Mouse (Mus musculus) kidney, postnatal 4 days (tissue): ENCODE results near the gene Scarf1.

Source experiments
- DNase-seq, 2 experiments: peaks; one replicate each; pipeline ENCODE4 v3.0.0; 2021; ENCODE audit warnings: mixed read lengths in 2 of 2

Gene Scarf1

DNA sequence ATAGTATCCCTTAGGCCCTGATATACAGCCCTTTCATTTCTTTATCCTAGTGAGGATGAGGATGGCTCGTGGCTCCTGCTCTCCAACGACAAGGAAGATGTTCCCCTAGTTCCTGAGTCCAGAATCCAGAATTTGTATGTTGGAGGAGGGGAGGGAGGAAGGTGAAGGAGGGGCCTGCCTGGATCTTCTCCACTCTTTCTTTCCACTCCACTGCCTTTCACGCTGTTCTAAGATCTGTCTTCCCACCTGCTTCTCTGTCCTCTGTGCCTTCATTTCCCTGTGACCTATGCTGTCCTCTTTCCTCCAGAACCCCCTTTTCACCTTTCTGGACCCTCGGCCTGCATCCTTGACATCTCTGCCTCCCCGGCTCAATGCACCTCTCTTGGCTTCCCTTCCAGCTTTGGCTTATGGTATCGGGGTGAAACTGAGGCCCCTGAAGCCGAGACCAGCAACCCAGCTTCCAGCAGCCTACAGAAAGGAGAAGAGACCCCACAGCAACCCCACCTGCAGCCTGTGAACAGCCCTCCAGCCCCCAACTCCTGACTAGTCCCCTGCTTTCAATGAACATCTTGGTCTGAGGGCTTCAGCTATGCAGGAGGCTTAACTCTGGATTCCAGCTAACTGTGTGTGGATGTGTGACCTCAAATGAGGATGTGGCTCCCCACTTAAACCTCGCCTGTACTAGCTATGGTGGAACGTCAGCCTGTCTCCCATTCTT, 880 bp upstream of the Scarf1 start:
- DNase-seq, result no peak

DNA sequence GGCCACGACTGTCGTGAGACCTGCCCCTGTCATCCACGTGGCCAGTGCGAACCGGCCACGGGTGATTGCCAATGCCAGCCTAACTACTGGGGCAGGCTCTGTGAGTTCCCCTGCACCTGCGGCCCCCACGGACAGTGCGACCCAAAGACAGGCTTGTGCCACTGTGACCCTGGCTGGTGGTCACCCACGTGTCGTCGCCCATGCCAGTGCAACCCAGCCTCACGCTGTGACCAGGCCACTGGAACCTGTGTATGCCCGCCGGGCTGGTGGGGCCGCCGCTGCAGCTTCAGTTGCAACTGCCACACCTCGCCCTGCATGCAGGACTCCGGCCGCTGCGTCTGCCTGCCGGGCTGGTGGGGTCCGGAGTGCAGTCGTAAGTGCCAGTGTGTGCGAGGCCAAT, 1.8 kb downstream of the Scarf1 start:
- no peak for DNase-seq

GRCm38 (mm10) chr11:75519834-75520633, 6.7 kb downstream of the Scarf1 start:
- peak in 1 of 2 experiments; percentile 61 for DNase-seq

- DNase-seq, result no peak
These were observed 8.3 kb downstream of the Scarf1 start for GRCm38 (mm10) chr11:75521609-75522008.

DNA sequence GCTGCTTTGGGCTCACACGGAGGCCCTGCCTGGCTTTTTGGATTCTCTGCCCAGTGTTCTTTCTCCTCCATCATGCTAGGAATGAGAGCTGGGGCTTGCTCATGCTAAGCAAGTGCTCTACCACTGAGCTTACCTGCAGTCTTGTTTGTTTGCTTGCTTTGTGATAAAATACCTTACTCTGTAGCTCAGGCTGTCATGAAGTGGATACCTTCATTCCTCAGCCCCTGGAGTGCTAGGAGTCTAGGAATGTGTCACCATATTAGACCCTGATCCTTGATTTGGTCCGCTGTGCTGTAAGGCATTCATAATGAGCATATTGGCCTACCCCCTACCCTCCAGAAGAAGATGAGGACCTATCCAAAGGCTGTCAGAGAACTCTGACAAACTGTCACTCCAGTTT, 9.5 kb downstream of the Scarf1 start:
- DNase-seq, result no peak

GRCm38 (mm10) chr11:75525531-75526125, 12.3 kb downstream of the Scarf1 start:
- DNase-seq, result no peak

DNA sequence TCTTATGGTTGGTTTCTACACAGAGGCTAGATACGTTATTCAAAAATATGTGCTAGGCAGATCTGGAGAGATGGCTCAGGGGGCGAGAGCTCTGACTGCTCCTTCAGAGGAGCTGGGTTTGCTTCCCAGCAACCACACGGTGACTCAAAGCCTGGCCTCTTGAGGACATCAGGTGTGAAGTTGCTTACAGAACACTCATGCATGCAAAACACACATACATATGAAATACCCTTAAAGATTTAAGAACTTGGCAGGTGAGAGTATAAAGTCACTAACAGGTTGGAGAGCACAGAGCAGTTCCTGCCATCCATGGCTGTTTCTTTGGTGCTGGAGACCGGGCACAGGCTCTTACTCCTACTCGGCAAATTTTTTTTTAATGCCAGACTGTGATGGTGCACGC, 13.6 kb downstream of the Scarf1 start:
- no peak for DNase-seq

GRCm38 (mm10) chr11:75529771-75530170, 16.4 kb downstream of the Scarf1 start:
- no peak for DNase-seq

DNA sequence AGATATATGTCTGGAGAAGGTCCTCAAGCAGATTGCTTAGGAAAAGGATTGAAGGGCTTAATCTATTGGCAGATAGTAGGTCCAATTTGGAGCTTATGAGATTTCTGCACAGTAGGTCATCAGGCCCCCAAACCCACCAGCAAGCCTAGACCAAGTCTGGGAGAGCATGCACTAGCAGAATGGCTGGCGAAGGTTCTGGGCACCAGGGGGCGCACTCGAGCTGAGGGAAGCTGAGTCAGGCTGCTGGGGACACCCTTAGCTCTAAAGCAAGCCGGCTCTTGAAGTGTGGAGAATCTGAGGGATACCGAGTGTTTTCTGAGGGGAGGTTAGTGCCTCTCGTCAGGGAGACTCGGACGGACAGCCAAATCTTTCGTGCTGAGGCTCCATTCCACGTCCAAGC, 17.0 kb downstream of the Scarf1 start:
- peak; percentile 99 to 100 for DNase-seq

DNA sequence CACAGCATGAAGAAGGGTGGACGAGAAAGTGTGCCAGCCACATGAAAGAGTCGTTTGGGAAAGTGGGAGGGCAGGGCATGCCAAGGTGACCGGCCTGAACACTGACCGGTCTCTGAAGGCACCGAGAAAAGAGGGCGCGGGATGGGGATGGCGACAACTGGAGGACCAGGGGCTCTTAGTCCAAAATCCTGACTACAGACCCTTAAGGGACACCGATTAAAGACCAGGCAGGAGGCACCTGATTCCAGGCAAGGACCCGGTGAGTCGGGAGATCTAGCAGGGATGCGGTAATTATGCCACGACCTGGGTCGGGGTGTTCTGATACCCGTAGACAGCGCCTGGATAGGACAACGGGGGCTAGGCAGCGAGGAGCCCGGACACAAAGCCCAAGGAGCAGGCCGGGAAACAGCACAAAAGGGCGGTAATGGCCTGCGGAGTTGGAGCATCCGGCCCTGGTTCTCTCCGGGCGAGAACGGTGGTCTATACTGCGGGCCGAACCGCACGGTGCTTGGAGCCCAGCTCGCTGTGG, 17.6 kb downstream of the Scarf1 start:
- DNase-seq, result peak in 1 of 2 experiments; percentile 40

DNA sequence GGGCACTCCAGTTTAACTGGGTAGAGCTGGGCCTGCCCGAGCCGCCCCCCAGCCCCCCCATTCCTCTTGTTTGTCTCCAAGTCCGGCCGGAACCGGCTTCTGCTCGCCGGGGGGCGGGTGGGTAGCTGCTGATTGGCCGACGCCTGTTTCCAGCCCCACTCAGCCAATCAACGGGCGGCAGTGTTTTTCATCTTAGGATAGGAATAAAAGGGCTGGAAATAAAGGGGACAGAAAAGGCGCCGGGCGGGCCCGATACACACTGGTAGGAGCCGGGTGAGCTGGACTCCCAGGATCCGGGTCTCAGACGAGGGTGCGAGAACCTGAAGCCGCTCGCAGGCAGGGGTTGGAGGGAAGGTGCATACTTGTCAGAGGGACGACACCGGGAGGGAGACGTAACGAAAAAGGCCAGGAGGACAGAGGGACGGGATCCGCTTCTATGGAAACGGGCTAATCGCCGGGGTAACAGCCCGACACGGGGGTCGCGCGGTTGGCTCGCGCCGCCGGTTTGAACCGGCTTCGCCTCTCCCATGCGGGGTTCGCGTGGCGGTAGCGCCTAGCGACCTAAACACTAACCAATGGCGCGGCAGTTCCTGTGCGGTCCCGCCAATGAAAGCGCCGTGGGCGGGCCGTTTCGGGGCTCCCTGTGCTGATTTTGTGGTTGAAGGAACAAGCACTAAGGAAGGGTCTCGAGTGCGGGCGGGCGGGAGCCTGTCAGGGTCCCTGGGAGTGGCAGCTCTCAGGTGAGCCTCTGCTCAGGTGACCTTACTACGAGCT, 18.3 kb downstream of the Scarf1 start, which contains the start of gene Slc43a2:
TSS of gene Slc43a2 (plus strand) at position 226 of the 774 bp plus-strand sequence.
- peak; percentile 96 to 98 for DNase-seq

DNA sequence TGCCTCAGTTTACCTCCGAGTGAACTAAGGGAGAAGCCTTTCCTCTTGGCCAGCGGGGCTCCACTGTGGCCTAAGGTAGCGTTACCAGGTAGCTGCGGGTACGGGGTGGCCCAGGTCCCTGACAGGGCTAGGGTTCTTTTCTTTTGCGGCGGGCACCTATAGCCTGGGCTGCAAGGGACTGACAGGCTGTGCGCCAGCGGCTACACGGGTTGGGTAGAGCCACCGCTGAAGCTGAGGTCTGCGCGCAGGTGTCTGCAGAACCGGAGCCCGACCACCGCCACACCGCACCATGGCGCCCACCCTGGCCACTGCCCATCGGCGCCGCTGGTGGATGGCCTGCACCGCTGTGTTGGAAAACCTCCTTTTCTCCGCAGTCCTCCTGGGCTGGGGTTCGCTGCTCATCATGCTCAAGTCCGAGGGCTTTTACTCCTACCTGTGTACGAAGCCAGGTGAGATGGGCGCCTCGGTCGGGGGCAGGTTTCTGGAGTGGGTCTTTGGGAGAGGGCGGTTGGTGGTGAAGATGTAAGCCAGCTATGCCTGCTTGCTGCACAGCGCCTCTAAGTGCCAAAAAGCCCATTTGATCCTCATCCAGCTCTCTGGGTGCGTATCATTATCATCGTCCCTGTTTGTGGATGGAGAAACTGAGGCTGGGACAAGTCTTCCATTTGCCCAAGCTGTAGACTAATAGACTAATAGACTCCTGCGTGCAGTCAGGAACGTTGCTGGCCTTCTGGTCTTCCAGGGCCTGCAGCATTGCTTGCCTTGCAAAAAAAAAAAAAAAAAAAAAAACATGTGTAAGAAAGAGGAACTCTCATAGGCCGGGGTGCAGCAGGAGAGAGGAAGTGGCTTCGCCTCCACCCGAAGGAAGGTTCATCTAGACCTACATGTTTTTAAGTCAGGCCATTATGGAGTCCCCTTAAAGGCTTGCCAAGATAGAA, 19.3 kb downstream of the Scarf1 start:
- DNase-seq, result peak; percentile 45 to 62

- no peak for DNase-seq
These were observed 20.1 kb downstream of the Scarf1 start for GRCm38 (mm10) chr11:75533314-75534015.

- DNase-seq, result no peak
These were observed 21.1 kb downstream of the Scarf1 start for GRCm38 (mm10) chr11:75534286-75535033.

DNA sequence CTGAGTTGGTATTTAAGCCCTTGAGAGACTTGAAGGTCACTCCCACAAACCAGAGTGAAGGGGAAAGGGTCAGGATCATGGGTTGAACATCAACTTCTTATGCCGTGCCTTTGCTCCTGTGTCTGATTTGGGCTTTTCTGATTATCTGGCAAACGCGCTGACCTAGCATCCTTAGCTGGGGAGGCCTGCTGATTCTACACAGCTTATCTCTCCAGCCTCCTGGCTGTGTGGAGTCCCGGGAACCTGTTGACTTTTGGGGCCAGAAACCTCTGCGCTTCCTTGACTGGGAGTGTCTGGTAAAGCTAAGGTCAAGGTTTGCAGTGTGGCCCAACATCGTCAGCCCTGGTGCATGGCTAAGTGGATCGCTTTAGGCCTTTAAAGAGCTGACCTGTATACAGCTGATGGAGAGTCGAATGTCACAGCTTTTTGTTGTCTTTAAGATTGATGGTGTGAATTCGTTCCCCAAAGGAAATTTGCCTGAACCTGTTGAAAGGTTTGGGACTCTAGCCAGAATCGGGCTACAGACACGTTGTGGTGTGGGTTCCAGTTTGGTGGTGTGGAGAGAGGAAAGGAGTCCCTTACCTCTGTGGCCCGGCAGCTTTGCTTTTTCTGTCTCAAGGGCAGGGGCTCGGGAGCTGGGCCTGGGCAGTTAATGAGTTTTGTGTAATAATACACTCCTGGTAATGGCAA, 21.9 kb downstream of the Scarf1 start:
- DNase-seq, result no peak

GRCm38 (mm10) chr11:75536255-75537024, 23.1 kb downstream of the Scarf1 start:
- no peak for DNase-seq

- DNase-seq, result no peak
These were observed 23.7 kb downstream of the Scarf1 start for GRCm38 (mm10) chr11:75537025-75537414.

DNA sequence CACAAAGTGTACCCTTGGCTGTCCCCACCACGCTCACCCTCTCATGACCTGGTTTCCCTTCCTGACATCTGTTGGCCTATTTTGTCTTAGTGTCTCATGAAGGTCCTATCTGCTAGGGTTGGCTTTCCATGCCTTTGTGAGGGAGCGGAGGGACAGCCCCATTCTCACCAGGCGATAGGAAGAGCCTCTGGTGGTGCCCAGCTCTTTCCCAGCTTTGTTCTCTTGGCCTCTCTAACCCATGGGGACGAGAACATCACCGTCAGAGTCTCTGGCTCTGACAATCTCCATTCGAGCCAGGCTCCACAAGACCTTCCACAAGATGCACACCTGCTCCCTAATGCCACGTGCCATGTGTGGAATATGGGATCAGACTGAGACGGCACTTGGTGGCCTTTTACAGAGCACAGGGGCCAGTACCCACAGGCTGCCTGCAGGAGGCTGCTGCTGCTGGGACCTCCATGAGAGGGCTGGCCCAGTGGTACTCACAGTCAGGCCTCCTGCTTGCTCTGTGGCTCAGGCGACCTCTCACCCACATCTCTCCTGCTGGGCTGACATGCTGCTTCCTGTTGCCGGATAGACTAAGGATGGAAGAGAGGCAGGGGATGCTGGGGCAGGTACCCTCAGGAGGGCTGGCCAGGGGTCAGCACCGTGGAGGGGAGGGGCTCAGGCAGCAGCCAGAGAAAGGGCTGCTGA, 24.3 kb downstream of the Scarf1 start:
- peak; percentile 40 to 65 for DNase-seq
